Mouse (Mus musculus): ENCODE results near the gene Gabrb1. TPM values are rescaled to one million over a fixed set of nuclear protein-coding genes. Genes with fewer than 3 reads are reported as not detected.

Gabrb1 gene
- 0.43 and 1.0 TPM in 2 replicates for polyA plus RNA-seq (2014; fragmentation: Nextera tagmentation; extraction: Ambion mirVana)

DNA sequence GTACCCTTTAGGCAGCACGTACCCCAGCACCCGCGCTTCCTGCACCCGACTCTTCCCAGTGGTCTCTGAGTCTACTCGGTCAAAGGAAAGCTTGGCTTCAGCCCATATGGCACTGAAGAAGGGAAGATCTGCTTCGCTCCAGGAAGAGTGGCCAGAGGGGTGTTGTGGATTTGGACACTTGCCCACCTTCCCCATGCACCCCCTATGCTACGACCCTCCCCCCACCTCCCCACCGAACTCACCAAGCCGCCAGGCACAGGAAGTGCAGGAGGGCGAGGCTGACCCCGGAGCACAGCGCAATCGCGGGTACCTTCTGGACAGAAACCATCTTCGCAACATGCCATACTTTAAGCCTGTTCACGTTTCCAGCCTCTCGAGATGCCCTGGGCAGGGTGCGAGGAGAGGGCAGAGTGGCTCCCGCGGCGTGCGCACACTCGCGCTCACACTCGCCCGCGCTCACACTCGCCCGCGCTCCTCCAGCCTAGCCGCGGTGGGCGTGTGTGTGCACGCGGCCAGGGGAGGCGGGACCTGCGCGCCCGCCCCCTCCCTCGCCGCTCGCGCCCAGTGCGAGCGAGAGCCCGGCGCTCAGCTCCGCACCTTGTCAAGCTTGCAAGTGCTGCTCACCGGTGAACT, at the start of gene Gabrb1:
Gene Gabrb1, plus strand, starts transcription at position 632 of the 633 bp plus-strand sequence.
- Histone ChIP-seq H3K27ac (ENCODE audit: low read depth) (no peak within 1 kb of the TSS), H3K27me3 (replicated peaks; ENCODE audit: control insufficient read depth, insufficient read depth, low read length) (peaks cover 11% of the 10 kb centered on the region), H3K4me2 (ENCODE audit: low read length) (peak within 1 kb of the TSS; percentile 78), H3K9me3 (ENCODE audit: control insufficient read depth, low read length) (no peaks in the 10 kb centered on the region), H3K4me1 (replicated peaks; ENCODE audit: control insufficient read depth, insufficient read depth, low read length) (no peaks in the 10 kb centered on the region), H3K9ac (ENCODE audit: low read length) (peak within 1 kb of the TSS; percentile 22; the same call in 1 of the 2 replicates), H3K36me3 (ENCODE audit: control insufficient read depth, insufficient read depth, low read length) (no peaks in the 10 kb centered on the region), H3K4me3 (ENCODE audit: low read depth, low read length) (peak within 1 kb of the TSS; percentile 44)
- WGBS = under 1% methylated on average over 49 of the region's 49 CpGs
- ATAC-seq (replicated peaks; ENCODE audit: low FRiP score, low TSS enrichment, low read depth) = peak; percentile 91
- peak; percentile 73 for DNase-seq (ENCODE audit: low spot score)

DNA sequence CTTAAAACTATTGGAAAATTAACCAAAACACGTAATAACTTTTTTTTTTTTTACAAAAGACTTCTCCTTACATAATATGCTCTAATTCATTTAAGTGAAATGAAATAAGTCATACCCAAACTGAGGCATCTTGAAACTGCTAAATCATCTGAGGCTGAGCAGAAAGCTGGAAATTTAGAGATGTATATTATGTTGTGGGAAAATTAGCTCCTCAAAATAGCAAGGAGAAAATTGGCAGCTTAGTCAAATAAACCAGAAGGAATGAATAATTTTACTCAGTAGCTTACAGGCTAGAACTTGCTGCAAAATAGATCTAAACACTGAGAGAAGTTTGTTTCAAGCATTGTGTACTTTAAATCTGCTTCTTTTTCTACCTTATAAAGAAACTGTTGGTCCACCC, 49.2 kb upstream of the Gabrb1 start:
- DNase-seq (ENCODE audit: low spot score) (no peak), ATAC-seq (replicated peaks; ENCODE audit: low FRiP score, low TSS enrichment, low read depth) (no peak)
- Histone ChIP-seq H3K4me1 (replicated peaks; ENCODE audit: control insufficient read depth, insufficient read depth, low read length) (no peaks in the 10 kb centered on the region), H3K9me3 (ENCODE audit: control insufficient read depth, low read length) (no peaks in the 10 kb centered on the region), H3K36me3 (ENCODE audit: control insufficient read depth, insufficient read depth, low read length) (no peaks in the 10 kb centered on the region), H3K27me3 (replicated peaks; ENCODE audit: control insufficient read depth, insufficient read depth, low read length) (no peaks in the 10 kb centered on the region), H3K4me3 (ENCODE audit: low read depth, low read length) (no peak overlapping the region), H3K9ac (ENCODE audit: low read length) (no peak overlapping the region), H3K4me2 (ENCODE audit: low read length) (no peak overlapping the region), H3K27ac (ENCODE audit: low read depth) (no peak overlapping the region)
- 91% methylated on average over 1 of the region's 1 CpGs for WGBS

- H3K9ac ChIP-seq (ENCODE audit: low read length) = no peak overlapping the region
- no peaks in the 10 kb centered on the region for H3K36me3 ChIP-seq (ENCODE audit: control insufficient read depth, insufficient read depth, low read length)
- no peaks in the 10 kb centered on the region for H3K9me3 ChIP-seq (ENCODE audit: control insufficient read depth, low read length)
- H3K4me1 ChIP-seq (replicated peaks; ENCODE audit: control insufficient read depth, insufficient read depth, low read length) = no peaks in the 10 kb centered on the region
- no peak overlapping the region for H3K4me3 ChIP-seq (ENCODE audit: low read depth, low read length)
- no peaks in the 10 kb centered on the region for H3K27me3 ChIP-seq (replicated peaks; ENCODE audit: control insufficient read depth, insufficient read depth, low read length)
- no peak overlapping the region for H3K27ac ChIP-seq (ENCODE audit: low read depth)
- no peak for DNase-seq (ENCODE audit: low spot score)
- no peak overlapping the region for H3K4me2 ChIP-seq (ENCODE audit: low read length)
- WGBS = 93% methylated on average over 1 of the region's 1 CpGs
- ATAC-seq (replicated peaks; ENCODE audit: low FRiP score, low TSS enrichment, low read depth) = no peak
Measured at GRCm38 (mm10) chr5:71614311-71614710, 43.6 kb upstream of the Gabrb1 start.

DNA sequence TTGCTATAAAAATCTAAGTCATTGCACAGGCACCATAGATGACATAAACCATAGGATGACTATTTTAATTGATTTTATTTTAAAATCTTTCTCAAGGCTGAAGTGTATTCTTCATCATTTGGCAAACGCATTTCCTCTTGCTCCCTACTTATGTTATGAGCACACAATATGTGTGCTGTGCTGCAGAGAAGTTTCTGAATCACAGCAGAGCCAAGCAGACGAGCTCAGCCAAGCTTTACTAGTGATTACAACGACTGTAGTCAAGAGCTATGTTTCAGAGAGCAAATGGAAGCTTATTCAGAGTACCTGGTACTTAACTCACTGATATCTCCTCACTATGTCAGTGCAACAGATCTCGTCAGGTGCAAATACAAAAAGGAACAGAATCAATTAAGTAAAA, 41.2 kb upstream of the Gabrb1 start:
- H3K27ac ChIP-seq (ENCODE audit: low read depth) = no peak overlapping the region
- H3K9me3 ChIP-seq (ENCODE audit: control insufficient read depth, low read length) = no peaks in the 10 kb centered on the region
- no peak overlapping the region for H3K9ac ChIP-seq (ENCODE audit: low read length)
- H3K4me2 ChIP-seq (ENCODE audit: low read length) = no peak overlapping the region
- no peak overlapping the region for H3K4me3 ChIP-seq (ENCODE audit: low read depth, low read length)
- WGBS = 72% methylated on average over 4 of the region's 4 CpGs
- no peaks in the 10 kb centered on the region for H3K4me1 ChIP-seq (replicated peaks; ENCODE audit: control insufficient read depth, insufficient read depth, low read length)
- ATAC-seq (replicated peaks; ENCODE audit: low FRiP score, low TSS enrichment, low read depth) (no peak), DNase-seq (ENCODE audit: low spot score) (no peak)
- H3K36me3 ChIP-seq (ENCODE audit: control insufficient read depth, insufficient read depth, low read length) = no peaks in the 10 kb centered on the region
- no peaks in the 10 kb centered on the region for H3K27me3 ChIP-seq (replicated peaks; ENCODE audit: control insufficient read depth, insufficient read depth, low read length)

DNA sequence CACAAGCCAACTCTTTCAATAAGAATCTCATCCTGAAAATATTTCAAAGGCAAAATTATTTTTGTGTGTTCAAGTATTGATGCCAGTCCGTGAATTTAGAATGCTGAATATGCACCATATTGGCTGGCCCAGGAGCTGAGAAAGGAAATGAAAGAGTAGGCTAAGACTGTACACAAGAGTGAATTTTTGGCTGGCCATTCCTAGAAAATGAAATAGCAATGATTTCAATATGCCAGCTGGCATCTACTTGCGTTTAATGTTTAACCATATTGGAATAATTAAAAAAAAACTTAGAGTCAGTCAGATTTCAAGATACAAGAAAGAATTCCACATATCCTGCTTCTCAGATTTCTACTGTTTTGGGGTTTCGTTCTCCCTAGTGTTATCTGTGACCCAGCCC, 30.1 kb upstream of the Gabrb1 start:
- ATAC-seq (replicated peaks; ENCODE audit: low FRiP score, low TSS enrichment, low read depth) (no peak), DNase-seq (ENCODE audit: low spot score) (no peak)
- Histone ChIP-seq H3K9me3 (ENCODE audit: control insufficient read depth, low read length) (no peaks in the 10 kb centered on the region), H3K36me3 (ENCODE audit: control insufficient read depth, insufficient read depth, low read length) (no peaks in the 10 kb centered on the region), H3K4me3 (ENCODE audit: low read depth, low read length) (no peak overlapping the region), H3K9ac (ENCODE audit: low read length) (no peak overlapping the region), H3K27ac (ENCODE audit: low read depth) (no peak overlapping the region), H3K27me3 (replicated peaks; ENCODE audit: control insufficient read depth, insufficient read depth, low read length) (no peaks in the 10 kb centered on the region), H3K4me1 (replicated peaks; ENCODE audit: control insufficient read depth, insufficient read depth, low read length) (no peaks in the 10 kb centered on the region), H3K4me2 (ENCODE audit: low read length) (no peak overlapping the region)
- 90% methylated on average over 3 of the region's 3 CpGs for WGBS

DNA sequence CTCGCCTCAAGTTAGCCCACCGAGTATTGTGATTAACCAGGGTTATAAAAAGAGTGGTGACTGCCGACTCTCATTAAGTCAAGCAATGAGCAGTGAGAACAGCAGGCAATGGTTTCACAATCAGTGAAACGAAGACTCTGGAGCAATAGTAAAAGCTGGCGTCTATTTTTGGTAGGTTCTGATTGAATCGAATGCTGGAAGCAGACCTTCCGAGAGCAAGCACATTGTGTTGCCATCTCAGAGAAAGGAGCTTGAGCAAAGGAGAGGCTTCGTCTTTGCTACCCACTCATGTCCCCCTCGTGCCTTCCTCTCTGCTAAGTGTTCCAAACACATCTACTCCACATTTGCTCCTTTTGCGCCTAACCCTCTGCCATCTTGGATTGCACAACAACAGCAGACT, 18.1 kb upstream of the Gabrb1 start:
- no peaks in the 10 kb centered on the region for H3K27me3 ChIP-seq (replicated peaks; ENCODE audit: control insufficient read depth, insufficient read depth, low read length)
- no peak overlapping the region for H3K27ac ChIP-seq (ENCODE audit: low read depth)
- H3K9ac ChIP-seq (ENCODE audit: low read length) = no peak overlapping the region
- WGBS = 86% methylated on average over 10 of the region's 10 CpGs
- no peaks in the 10 kb centered on the region for H3K36me3 ChIP-seq (ENCODE audit: control insufficient read depth, insufficient read depth, low read length)
- DNase-seq (ENCODE audit: low spot score) (no peak), ATAC-seq (replicated peaks; ENCODE audit: low FRiP score, low TSS enrichment, low read depth) (no peak)
- no peak overlapping the region for H3K4me3 ChIP-seq (ENCODE audit: low read depth, low read length)
- H3K4me2 ChIP-seq (ENCODE audit: low read length) = no peak overlapping the region
- H3K9me3 ChIP-seq (ENCODE audit: control insufficient read depth, low read length) = no peaks in the 10 kb centered on the region
- H3K4me1 ChIP-seq (replicated peaks; ENCODE audit: control insufficient read depth, insufficient read depth, low read length) = no peaks in the 10 kb centered on the region

GRCm38 (mm10) chr5:71648108-71648507, 9.8 kb upstream of the Gabrb1 start:
- no peak for ATAC-seq (replicated peaks; ENCODE audit: low FRiP score, low TSS enrichment, low read depth)
- 85% methylated on average over 2 of the region's 2 CpGs for WGBS
- no peaks in the 10 kb centered on the region for H3K4me1 ChIP-seq (replicated peaks; ENCODE audit: control insufficient read depth, insufficient read depth, low read length)

DNA sequence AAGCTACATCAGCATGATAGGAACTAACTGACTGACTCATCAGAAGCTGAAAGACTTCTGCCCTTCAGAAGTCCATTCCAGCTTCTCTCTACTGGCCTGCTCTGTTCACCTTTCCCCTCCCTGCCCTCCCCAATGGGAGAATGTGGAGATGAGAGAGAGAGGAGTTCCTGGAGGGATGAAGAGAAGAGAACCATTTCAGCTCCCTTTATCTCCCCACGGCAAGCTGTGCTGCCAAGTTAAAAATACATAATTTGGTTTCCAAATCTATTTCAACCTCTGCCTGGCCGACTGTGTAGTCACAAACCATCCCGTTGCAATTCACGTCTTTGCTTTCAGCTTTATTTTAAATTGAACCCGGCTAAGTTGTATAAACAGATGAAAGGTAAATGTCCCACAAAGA, 3.9 kb upstream of the Gabrb1 start:
- no peak overlapping the region for H3K27ac ChIP-seq (ENCODE audit: low read depth)
- H3K27me3 ChIP-seq (replicated peaks; ENCODE audit: control insufficient read depth, insufficient read depth, low read length) = peaks cover 11% of the 10 kb centered on the region
- no peak overlapping the region for H3K4me3 ChIP-seq (ENCODE audit: low read depth, low read length)
- H3K9ac ChIP-seq (ENCODE audit: low read length) = no peak overlapping the region
- H3K4me2 ChIP-seq (ENCODE audit: low read length) = no peak overlapping the region
- 57% methylated on average over 5 of the region's 5 CpGs for WGBS
- H3K36me3 ChIP-seq (ENCODE audit: control insufficient read depth, insufficient read depth, low read length) = no peaks in the 10 kb centered on the region
- no peaks in the 10 kb centered on the region for H3K4me1 ChIP-seq (replicated peaks; ENCODE audit: control insufficient read depth, insufficient read depth, low read length)
- no peaks in the 10 kb centered on the region for H3K9me3 ChIP-seq (ENCODE audit: control insufficient read depth, low read length)
- no peak for ATAC-seq (replicated peaks; ENCODE audit: low FRiP score, low TSS enrichment, low read depth)
- DNase-seq (ENCODE audit: low spot score) = no peak

More at GRCm38 (mm10) chr5:71648108-71648507, 9.8 kb upstream of the Gabrb1 start:
- H3K27ac ChIP-seq (ENCODE audit: low read depth) = no peak overlapping the region
- H3K4me3 ChIP-seq (ENCODE audit: low read depth, low read length) = no peak overlapping the region
- no peaks in the 10 kb centered on the region for H3K9me3 ChIP-seq (ENCODE audit: control insufficient read depth, low read length)
- DNase-seq (ENCODE audit: low spot score) = no peak
- H3K27me3 ChIP-seq (replicated peaks; ENCODE audit: control insufficient read depth, insufficient read depth, low read length) = no peaks in the 10 kb centered on the region
- no peak overlapping the region for H3K9ac ChIP-seq (ENCODE audit: low read length)
- H3K36me3 ChIP-seq (ENCODE audit: control insufficient read depth, insufficient read depth, low read length) = no peaks in the 10 kb centered on the region
- no peak overlapping the region for H3K4me2 ChIP-seq (ENCODE audit: low read length)

- Histone ChIP-seq H3K4me3 (ENCODE audit: low read depth, low read length) (peak overlapping the region; percentile 44; the same call in 1 of the 2 replicates), H3K9ac (ENCODE audit: low read length) (no peak overlapping the region), H3K4me2 (ENCODE audit: low read length) (peak overlapping the region; percentile 78), H3K4me1 (replicated peaks; ENCODE audit: control insufficient read depth, insufficient read depth, low read length) (no peaks in the 10 kb centered on the region), H3K9me3 (ENCODE audit: control insufficient read depth, low read length) (no peaks in the 10 kb centered on the region), H3K36me3 (ENCODE audit: control insufficient read depth, insufficient read depth, low read length) (no peaks in the 10 kb centered on the region), H3K27me3 (replicated peaks; ENCODE audit: control insufficient read depth, insufficient read depth, low read length) (peaks cover 11% of the 10 kb centered on the region), H3K27ac (ENCODE audit: low read depth) (no peak overlapping the region)
- ATAC-seq (replicated peaks; ENCODE audit: low FRiP score, low TSS enrichment, low read depth) = no peak
- no peak for DNase-seq (ENCODE audit: low spot score)
- 8% methylated on average over 10 of the region's 10 CpGs for WGBS
Measured at GRCm38 (mm10) chr5:71656771-71657170, 1.1 kb upstream of the Gabrb1 start.

All from intestine, embryonic 14.5 days (tissue).